In the genomic region with DNA sequence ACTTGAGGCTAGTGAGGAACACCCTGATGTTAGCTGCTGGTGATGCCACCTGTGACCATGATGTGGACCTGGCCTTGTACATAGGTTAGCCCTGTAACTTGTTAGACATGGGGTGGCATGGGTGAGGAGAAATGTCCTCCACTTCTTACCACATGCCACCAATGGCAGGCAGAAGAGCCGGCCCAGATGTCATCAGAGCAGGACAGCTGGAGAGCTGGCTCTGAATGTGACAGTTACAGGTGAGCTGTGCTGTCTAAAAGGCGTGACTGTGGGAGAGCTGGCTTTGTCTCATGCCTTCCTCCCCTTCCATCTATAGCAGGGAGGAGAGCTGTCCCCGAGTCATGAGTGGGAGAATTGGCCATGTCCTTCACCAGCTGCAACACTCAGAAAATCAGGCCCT, we compare ENCODE assay signal across 29 mouse cellular contexts. TPM values are rescaled to one million over a fixed set of nuclear protein-coding genes. Genes with fewer than 3 reads are reported as not detected.
A peak's percentile ranks its signal among the peaks of the same experiment; 100 is the strongest.
DNase-seq lines count a peak whose midpoint lies in the region; ATAC-seq lines count a peak whose summit lies in the region.
"Had no signal": no experiment of that assay in that cellular context is flagged by ENCODE, and none has a peak within 500 bp of the region (broad histone marks: within the 10 kb centered on the region; RNA-seq: fewer than 3 reads in every experiment).

No protein-coding gene starts in this region.

- peaks cover 65% of the 10 kb centered on the region for H3K36me3 ChIP-seq in embryonic facial prominence, embryonic 13.5 days
- H3K36me3 ChIP-seq in embryonic facial prominence, embryonic 10.5 days (replicated peaks): peaks cover 93% of the 10 kb centered on the region
- H3K36me3 ChIP-seq in midbrain, embryonic 11.5 days (ENCODE audit: control insufficient read depth, insufficient read depth, low read length): peaks cover 4% of the 10 kb centered on the region; the same call in 1 of the 2 replicates
- H3K36me3 ChIP-seq in midbrain, embryonic 10.5 days: peaks cover 94% of the 10 kb centered on the region

- no peak for DNase-seq in embryonic facial prominence, embryonic 10.5 days (ENCODE audit: low spot score)
- DNase-seq in left cerebral cortex, postnatal 36 days (ENCODE audit: low spot score in 2 of 2): peak; percentile 16 to 24
- DNase-seq in left cerebral cortex, postnatal 10 days (ENCODE audit: extremely low spot score in 1 of 2, low spot score in 2 of 2): no peak
- DNase-seq in midbrain, embryonic 11.5 days (ENCODE audit: low spot score, missing footprints): no peak
- DNase-seq in midbrain, embryonic 10.5 days (ENCODE audit: low spot score): no peak
- DNase-seq in thymus, postnatal 10 days (ENCODE audit: low spot score in 2 of 2): no peak
- DNase-seq: cerebellum, adult 8-10 months; cerebellum, postnatal 25 days; gastrocnemius, postnatal 10 days; heart, postnatal 36 days; kidney, adult 2 months; kidney, postnatal 36 days; spleen, adult 18-20 months; thymus, adult 2 months; thymus, postnatal 4 days had no signal

- 0 out of 2 replicates have a peak, but pooled peaks have one; percentile 10 for ATAC-seq in embryonic facial prominence, embryonic 13.5 days (ENCODE audit: insufficient number of reproducible peaks, insufficient read depth, low FRiP score, low TSS enrichment, low read depth)
- ATAC-seq in midbrain, embryonic 11.5 days (ENCODE audit: low FRiP score): 0 out of 2 replicates have a peak, but pooled peaks have one; percentile 27
- ATAC-seq in megakaryocyte-erythroid progenitor cell, adult 5-6 weeks (replicated peaks; ENCODE audit: low FRiP score, low TSS enrichment, poor library complexity, severe bottlenecking): peak; percentile 53; the same call in 1 of the 2 replicates
- ATAC-seq: forebrain, embryonic 16.5 days; hindbrain, postnatal 0 days; intestine, embryonic 15.5 days; midbrain, embryonic 16.5 days; Patski had no signal

- no peaks in the 10 kb centered on the region for H3K4me1 ChIP-seq in embryonic facial prominence, embryonic 13.5 days
- H3K4me1 ChIP-seq in embryonic facial prominence, embryonic 10.5 days: no peaks in the 10 kb centered on the region
- no peaks in the 10 kb centered on the region for H3K4me1 ChIP-seq in midbrain, embryonic 11.5 days (ENCODE audit: control insufficient read depth, insufficient read depth, low read length)
- no peaks in the 10 kb centered on the region for H3K4me1 ChIP-seq in midbrain, embryonic 10.5 days
- H3K4me1 ChIP-seq: hindbrain, embryonic 12.5 days; intestine, embryonic 15.5 days; limb, embryonic 12.5 days; neural tube, embryonic 12.5 days had no signal

- 89% methylated on average over 3 of the region's 3 CpGs for WGBS in embryonic facial prominence, embryonic 13.5 days
- WGBS in embryonic facial prominence, embryonic 10.5 days: 93% methylated on average over 3 of the region's 3 CpGs
- 91% methylated on average over 3 of the region's 3 CpGs for WGBS in midbrain, embryonic 11.5 days
- 94% methylated on average over 3 of the region's 3 CpGs for WGBS in midbrain, embryonic 10.5 days

- no peak overlapping the region for H3K27ac ChIP-seq in embryonic facial prominence, embryonic 13.5 days
- H3K27ac ChIP-seq in embryonic facial prominence, embryonic 10.5 days (replicated peaks): no peak overlapping the region
- H3K27ac ChIP-seq in midbrain, embryonic 11.5 days (ENCODE audit: low read depth, low read length): no peak overlapping the region
- no peak overlapping the region for H3K27ac ChIP-seq in midbrain, embryonic 10.5 days (replicated peaks)
- H3K27ac ChIP-seq: hindbrain, embryonic 12.5 days; hindbrain, postnatal 0 days; intestine, embryonic 15.5 days; layer of hippocampus, adult 2 months; limb, embryonic 12.5 days; macrophage; neural tube, embryonic 12.5 days had no signal

- H3K9me3 ChIP-seq in embryonic facial prominence, embryonic 13.5 days: no peaks in the 10 kb centered on the region
- no peaks in the 10 kb centered on the region for H3K9me3 ChIP-seq in embryonic facial prominence, embryonic 10.5 days
- no peaks in the 10 kb centered on the region for H3K9me3 ChIP-seq in midbrain, embryonic 11.5 days (ENCODE audit: control insufficient read depth, low read length)
- H3K9me3 ChIP-seq in midbrain, embryonic 10.5 days (replicated peaks): no peaks in the 10 kb centered on the region
- H3K9me3 ChIP-seq: hindbrain, embryonic 12.5 days; intestine, embryonic 15.5 days; limb, embryonic 12.5 days; neural tube, embryonic 12.5 days had no signal

- H3K4me2 ChIP-seq in embryonic facial prominence, embryonic 13.5 days: no peak overlapping the region
- H3K4me2 ChIP-seq in midbrain, embryonic 11.5 days: no peak overlapping the region
- H3K4me2 ChIP-seq: heart, embryonic 11.5 days; hindbrain, embryonic 12.5 days; intestine, embryonic 15.5 days; limb, embryonic 12.5 days; neural tube, embryonic 12.5 days had no signal

- no peak overlapping the region for H3K9ac ChIP-seq in embryonic facial prominence, embryonic 13.5 days
- no peak overlapping the region for H3K9ac ChIP-seq in midbrain, embryonic 11.5 days (ENCODE audit: low read length)
- H3K9ac ChIP-seq: hindbrain, embryonic 12.5 days; intestine, embryonic 15.5 days; limb, embryonic 12.5 days; neural tube, embryonic 12.5 days had no signal

- H3K27me3 ChIP-seq in embryonic facial prominence, embryonic 13.5 days: no peaks in the 10 kb centered on the region
- H3K27me3 ChIP-seq in embryonic facial prominence, embryonic 10.5 days (replicated peaks; ENCODE audit: low read depth, poor library complexity, severe bottlenecking): no peaks in the 10 kb centered on the region
- H3K27me3 ChIP-seq in midbrain, embryonic 11.5 days (ENCODE audit: control insufficient read depth, insufficient read depth, low read length): no peaks in the 10 kb centered on the region
- no peaks in the 10 kb centered on the region for H3K27me3 ChIP-seq in midbrain, embryonic 10.5 days (ENCODE audit: low read depth, poor library complexity, severe bottlenecking)
- H3K27me3 ChIP-seq: hindbrain, embryonic 12.5 days; intestine, embryonic 15.5 days; limb, embryonic 12.5 days; neural tube, embryonic 12.5 days; Patski had no signal

- intact Hi-C loops in left cerebral cortex, postnatal 36 days (cut with DNase I): no loop called here
- intact Hi-C loops in left cerebral cortex, postnatal 10 days (cut with DNase I): no loop called here

- H3K4me3 ChIP-seq in embryonic facial prominence, embryonic 13.5 days: no peak overlapping the region
- no peak overlapping the region for H3K4me3 ChIP-seq in embryonic facial prominence, embryonic 10.5 days
- no peak overlapping the region for H3K4me3 ChIP-seq in midbrain, embryonic 11.5 days (ENCODE audit: low read depth, low read length)
- no peak overlapping the region for H3K4me3 ChIP-seq in midbrain, embryonic 10.5 days
- H3K4me3 ChIP-seq: hindbrain, embryonic 12.5 days; intestine, embryonic 15.5 days; layer of hippocampus, adult 2 months; limb, embryonic 12.5 days; myocyte; neural tube, embryonic 12.5 days had no signal

RNA-seq across cellular contexts. Expression of a gene that starts 30.7 kb away (rescaled TPM):
- 85.4 and 97.0 TPM in 2 replicates for polyA plus RNA-seq in embryonic facial prominence, embryonic 13.5 days (2015; fragmentation: Nextera tagmentation; extraction: Ambion mirVana)
- 91.6 and 91.8 TPM in 2 replicates for polyA plus RNA-seq in embryonic facial prominence, embryonic 10.5 days (2016; fragmentation: Nextera tagmentation; extraction: Ambion mirVana)
- 10 to 100 TPM; 40.6 to 42.5 TPM for total RNA-seq in left cerebral cortex, postnatal 36 days (2021)
- total RNA-seq in left cerebral cortex, postnatal 10 days (2021): 10 to 100 TPM; 35.1 to 40.0 TPM
- polyA plus RNA-seq in midbrain, embryonic 11.5 days (2014; fragmentation: Nextera tagmentation; extraction: Ambion mirVana): 100 and 105 TPM in 2 replicates
- polyA plus RNA-seq in midbrain, embryonic 10.5 days (2016; fragmentation: Nextera tagmentation; extraction: Ambion mirVana): 86.7 and 87.0 TPM in 2 replicates
- total RNA-seq in megakaryocyte-erythroid progenitor cell, adult 5-6 weeks (2014; fragmentation: Nextera tagmentation): 48.9 and 53.6 TPM in 2 replicates
- total RNA-seq in megakaryocyte-erythroid progenitor cell, adult 5-6 weeks (2017): 130 and 150 TPM in 2 replicates

Comparison
In these comparisons a context has a peak if more than half of its experiments do, and no peak if none do; other contexts are left out.
1. DNase-seq: peak in left cerebral cortex, postnatal 36 days (2 of 2); none in embryonic facial prominence, embryonic 10.5 days (single experiment), left cerebral cortex, postnatal 10 days (0 of 2), midbrain, embryonic 11.5 days (single experiment), midbrain, embryonic 10.5 days (single experiment) and thymus, postnatal 10 days (0 of 2).
2. Peak in every context shown above with its lines, with median percentiles within 50 percentile points of each other: ATAC-seq.